28 mouse cellular contexts compared by ENCODE assay signal in the genomic region with DNA sequence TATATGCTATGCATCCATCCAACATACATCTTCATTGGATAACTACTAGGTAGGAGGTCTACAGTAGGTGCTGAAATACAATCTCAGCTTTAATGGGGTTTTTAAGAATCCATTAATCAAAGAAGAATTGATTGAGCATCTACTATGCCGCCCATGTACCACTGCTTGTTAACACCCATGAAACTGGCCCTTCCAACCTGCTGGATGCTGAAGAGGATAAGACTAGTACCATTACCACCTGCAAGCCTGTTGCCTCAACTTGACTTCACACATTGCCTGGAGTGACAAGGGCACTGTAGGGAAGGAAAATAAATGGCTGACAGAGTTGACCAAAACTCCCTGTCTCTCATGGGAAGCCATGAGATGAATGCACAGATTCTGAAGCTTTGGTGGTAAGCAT.
"Had no signal": no experiment of that assay in that cellular context is flagged by ENCODE, and none has a peak within 500 bp of the region (broad histone marks: within the 10 kb centered on the region; RNA-seq: fewer than 3 reads in every experiment).

No protein-coding gene starts in this region.

- H3K27ac ChIP-seq: heart, embryonic 13.5 days; heart, embryonic 15.5 days; hindbrain, embryonic 10.5 days; hindbrain, embryonic 12.5 days; hindbrain, embryonic 13.5 days; hindbrain, embryonic 14.5 days; hindbrain, embryonic 15.5 days; hindbrain, postnatal 0 days; intestine, embryonic 15.5 days; kidney, embryonic 15.5 days; kidney, postnatal 0 days; layer of hippocampus, adult 2 months; left cerebral cortex, adult 2 months had no signal

- H3K36me3 ChIP-seq: heart, embryonic 12.5 days; heart, embryonic 13.5 days; heart, embryonic 15.5 days; hindbrain, embryonic 10.5 days; hindbrain, embryonic 12.5 days; hindbrain, embryonic 13.5 days; hindbrain, embryonic 15.5 days; intestine, embryonic 15.5 days; kidney, embryonic 15.5 days had no signal

- H3K4me1 ChIP-seq: heart, embryonic 12.5 days; heart, embryonic 13.5 days; heart, embryonic 15.5 days; hindbrain, embryonic 10.5 days; hindbrain, embryonic 12.5 days; hindbrain, embryonic 13.5 days; hindbrain, embryonic 15.5 days; intestine, embryonic 15.5 days; kidney, embryonic 15.5 days had no signal

- H3K4me3 ChIP-seq: heart, embryonic 12.5 days; heart, embryonic 13.5 days; heart, embryonic 15.5 days; hindbrain, embryonic 10.5 days; hindbrain, embryonic 12.5 days; hindbrain, embryonic 13.5 days; hindbrain, embryonic 15.5 days; intestine, embryonic 15.5 days; kidney, embryonic 15.5 days; layer of hippocampus, adult 2 months; left cerebral cortex, adult 2 months had no signal

- H3K27me3 ChIP-seq: heart, embryonic 12.5 days; heart, embryonic 13.5 days; heart, embryonic 15.5 days; hindbrain, embryonic 12.5 days; hindbrain, embryonic 13.5 days; hindbrain, embryonic 15.5 days; intestine, embryonic 15.5 days; kidney, embryonic 15.5 days had no signal

- H3K9me3 ChIP-seq: heart, embryonic 12.5 days; heart, embryonic 13.5 days; heart, embryonic 15.5 days; hindbrain, embryonic 10.5 days; hindbrain, embryonic 12.5 days; hindbrain, embryonic 13.5 days; hindbrain, embryonic 15.5 days; intestine, embryonic 15.5 days; kidney, embryonic 15.5 days had no signal

- H3K9ac ChIP-seq: heart, embryonic 12.5 days; heart, embryonic 13.5 days; heart, embryonic 15.5 days; hindbrain, embryonic 12.5 days; hindbrain, embryonic 13.5 days; hindbrain, embryonic 14.5 days; hindbrain, embryonic 15.5 days; intestine, embryonic 15.5 days; kidney, embryonic 15.5 days had no signal

- DNase-seq: heart, postnatal 14 days; heart, postnatal 36 days; kidney, adult 11 months; kidney, adult 18-20 months; kidney, adult 2 months; kidney, adult 8-10 months; kidney, adult 9 months; kidney, postnatal 10 days; kidney, postnatal 14 days; kidney, postnatal 25 days; kidney, postnatal 36 days; kidney, postnatal 4 days; layer of hippocampus, adult 9-11 months; layer of hippocampus, postnatal 36 days had no signal
